Mouse (Mus musculus) cerebellum, adult 18-20 months (tissue): ENCODE measurements around the gene Mgat3.

Source experiments
- DNase-seq, 2 experiments: peaks; one replicate each; pipeline ENCODE4 v3.0.0; 2021

Mgat3 gene

GRCm38 (mm10) chr15:80261100-80261499 is 87.6 kb downstream of the Mgat3 start:
- DNase-seq = no peak

DNA sequence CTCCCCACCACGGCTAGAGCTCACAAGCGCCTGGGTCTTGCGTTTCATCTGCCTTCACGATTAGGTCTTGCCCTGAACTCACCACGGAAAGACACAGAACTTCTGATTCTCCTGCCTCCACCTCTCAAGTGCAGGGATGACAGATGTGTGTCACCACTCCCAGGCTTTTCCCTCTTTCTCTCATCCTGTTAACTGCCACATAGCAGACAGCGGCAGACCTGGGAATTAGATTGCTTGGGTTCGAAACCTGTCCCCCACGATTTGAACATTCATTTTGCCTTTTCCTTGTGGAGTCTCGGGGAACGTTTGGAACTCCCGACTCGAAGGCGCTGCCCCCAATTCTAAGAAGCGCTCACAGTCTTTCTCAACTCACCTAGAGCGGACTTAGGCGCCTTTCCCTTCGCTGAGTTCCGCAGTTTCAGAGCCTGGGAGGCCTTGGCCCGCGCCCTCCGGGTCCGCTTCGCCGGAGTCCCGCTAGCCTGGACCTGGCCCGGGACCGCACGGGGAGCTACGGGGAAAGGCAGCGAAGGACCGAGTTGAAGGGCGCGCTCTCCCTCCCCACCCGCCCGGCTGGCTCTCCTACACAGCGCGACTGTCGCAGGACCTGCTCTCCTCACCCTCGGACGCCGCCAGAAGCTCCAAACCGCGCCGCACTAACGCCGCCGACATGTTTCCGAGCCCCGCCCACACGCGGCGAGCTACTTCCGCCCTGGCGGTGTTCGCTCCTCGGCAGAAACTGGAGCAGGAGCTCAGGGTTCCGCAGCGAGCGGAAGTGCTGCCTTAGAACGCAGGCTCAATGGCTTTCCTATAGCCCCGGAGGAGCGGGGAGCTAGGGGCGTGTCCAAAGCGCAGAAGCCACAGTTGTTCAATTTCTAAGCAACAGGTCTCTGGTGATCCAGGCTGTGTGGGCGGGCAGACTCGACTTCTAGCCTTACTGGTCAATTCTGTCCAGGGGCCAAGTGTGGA is 90.4 kb downstream of the Mgat3 start, which contains the start of gene Rps19bp1:
Rps19bp1 (minus strand) TSS at position 706 of the 966 bp plus-strand sequence.
- DNase-seq = peak; percentile 83 to 86
